Mouse (Mus musculus) testis, adult 2 months (tissue): Measurements from ENCODE around the gene Cdk5r1.

Experiments
- CTCF ChIP-seq: fragments of 200-500 bp; IDR thresholded peaks from 2 replicates; pipeline ENCODE4 v1.5.1; 2012; ENCODE audit warnings: low read depth, mild to moderate bottlenecking, inconsistent platforms, low read length, moderate library complexity; ENCODE audit not compliant: control insufficient read depth, insufficient read depth, insufficient replicate concordance
- POLR2A ChIP-seq: fragments of 200-500 bp; IDR thresholded peaks from 2 replicates; pipeline ENCODE4 v1.6.1; 2012; ENCODE audit warnings: low read depth, mild to moderate bottlenecking, inconsistent platforms, low read length, moderate library complexity; ENCODE audit not compliant: control insufficient read depth

DNA sequence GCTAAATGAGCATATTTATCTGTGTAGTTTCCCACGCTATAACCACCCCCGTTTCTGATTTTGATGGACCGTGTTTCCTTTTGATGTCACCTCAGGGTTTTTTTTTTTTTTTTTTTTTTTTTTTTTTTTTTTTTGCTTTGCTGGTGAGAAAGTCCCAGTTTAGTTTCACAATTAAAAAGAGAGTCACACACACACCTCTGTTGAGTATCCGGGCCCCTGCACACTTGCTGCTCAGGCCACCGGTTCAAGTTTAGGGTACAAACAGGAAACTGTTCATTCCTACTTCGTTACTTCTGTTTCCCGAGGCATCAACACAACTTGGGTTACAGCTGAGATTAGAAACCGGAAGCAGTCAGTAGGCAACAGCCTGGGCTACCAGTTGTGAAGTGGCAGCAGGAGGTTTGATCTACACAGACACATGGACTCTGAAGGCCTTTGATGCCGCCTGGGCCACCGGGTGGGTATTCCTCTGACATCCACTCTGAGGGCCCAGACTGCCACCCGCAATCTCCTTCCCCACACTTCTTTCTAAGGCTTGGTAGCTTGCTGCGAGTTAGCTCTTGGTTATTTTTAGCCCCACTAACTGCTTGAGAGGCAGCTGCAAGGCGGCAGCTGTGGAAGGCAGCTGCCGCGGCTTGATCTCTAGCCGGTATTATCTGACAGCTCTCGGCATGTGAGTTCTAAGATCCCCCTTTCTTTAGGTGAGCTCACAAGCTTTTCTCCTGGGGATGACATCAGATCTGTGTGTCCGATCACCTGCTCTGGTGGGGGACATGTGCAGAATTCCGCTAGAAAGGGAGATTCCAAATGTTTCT is 31.7 kb downstream of the Cdk5r1 start:
- no peak for TF ChIP-seq CTCF
- TF ChIP-seq POLR2A = no peak
